Mouse (Mus musculus) adrenal gland, adult (tissue): ENCODE measurements around the gene Btg1.
A peak's percentile ranks its signal among the peaks of the same experiment; 100 is the strongest.

ENCODE experiments used
- DNase-seq, 2 experiments: peaks; one replicate each; pipeline ENCODE4 v3.0.0; 2022 to 2023; ENCODE audit warnings: low spot score in 1 of 2; ENCODE audit not compliant: inconsistent age in 2 of 2

Btg1 gene

GRCm38 (mm10) chr10:96628913-96629199 lies 12.1 kb downstream of the Btg1 start:
- DNase-seq = no peak

- DNase-seq = peak in 1 of 2 experiments; percentile 25
These were observed 13.3 kb downstream of the Btg1 start for GRCm38 (mm10) chr10:96630110-96630509.

GRCm38 (mm10) chr10:96631066-96631711 lies 14.4 kb downstream of the Btg1 start:
- peak; percentile 23 to 62 for DNase-seq

GRCm38 (mm10) chr10:96632271-96633144 lies 15.7 kb downstream of the Btg1 start:
- DNase-seq = peak; percentile 45 to 58

GRCm38 (mm10) chr10:96633145-96633516 lies 16.3 kb downstream of the Btg1 start:
- DNase-seq = no peak

GRCm38 (mm10) chr10:96635472-96635871 lies 18.7 kb downstream of the Btg1 start:
- DNase-seq = no peak

GRCm38 (mm10) chr10:96638477-96638876 lies 21.7 kb downstream of the Btg1 start:
- DNase-seq = no peak

GRCm38 (mm10) chr10:96642014-96642413 lies 25.2 kb downstream of the Btg1 start:
- peak in 1 of 2 experiments; percentile 69 for DNase-seq

GRCm38 (mm10) chr10:96642751-96643150 lies 25.9 kb downstream of the Btg1 start:
- no peak for DNase-seq

- DNase-seq = no peak
These were observed 28.4 kb downstream of the Btg1 start for GRCm38 (mm10) chr10:96645183-96645582.

- peak; percentile 50 to 79 for DNase-seq
These were observed 29.4 kb downstream of the Btg1 start for GRCm38 (mm10) chr10:96646024-96646866.

- DNase-seq = no peak
These were observed 30.2 kb downstream of the Btg1 start for GRCm38 (mm10) chr10:96646867-96647462.

- peak; percentile 24 to 51 for DNase-seq
These were observed 31.4 kb downstream of the Btg1 start for GRCm38 (mm10) chr10:96648161-96648561.

- no peak for DNase-seq
These were observed 32.7 kb downstream of the Btg1 start for GRCm38 (mm10) chr10:96649524-96649923.

GRCm38 (mm10) chr10:96652372-96652771 lies 35.6 kb downstream of the Btg1 start:
- DNase-seq = no peak

- no peak for DNase-seq
These were observed 36.2 kb downstream of the Btg1 start for GRCm38 (mm10) chr10:96653030-96653429.

GRCm38 (mm10) chr10:96654079-96654478 lies 37.3 kb downstream of the Btg1 start:
- DNase-seq = no peak

- DNase-seq = no peak
These were observed 37.8 kb downstream of the Btg1 start for GRCm38 (mm10) chr10:96654576-96654975.

GRCm38 (mm10) chr10:96655066-96655465 lies 38.3 kb downstream of the Btg1 start:
- DNase-seq = no peak

GRCm38 (mm10) chr10:96656176-96656575 lies 39.4 kb downstream of the Btg1 start:
- no peak for DNase-seq

GRCm38 (mm10) chr10:96658906-96659305 lies 42.1 kb downstream of the Btg1 start:
- no peak for DNase-seq
